ENCODE assay signal across 15 mouse cellular contexts in the genomic region with DNA sequence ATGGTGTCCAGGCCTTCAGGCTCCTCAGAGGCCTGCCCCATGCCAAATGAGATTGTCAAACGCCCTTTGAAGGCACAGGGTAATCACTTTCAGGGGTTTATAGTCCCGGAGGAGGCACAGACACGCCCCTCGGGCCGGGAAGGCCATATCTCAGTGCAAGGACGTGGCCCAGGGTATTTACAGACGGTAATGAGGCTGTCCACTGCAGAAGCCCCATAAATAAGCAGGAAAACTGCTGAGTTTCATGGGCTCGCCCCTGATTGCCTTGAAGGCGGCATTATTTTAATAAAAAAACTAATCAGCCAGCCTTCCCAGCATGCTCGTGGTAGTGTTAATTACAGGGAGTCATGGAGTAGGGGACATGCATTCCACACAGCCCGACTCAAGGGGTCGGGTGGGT. TPM values are rescaled to one million over a fixed set of nuclear protein-coding genes. Genes with fewer than 3 reads are reported as not detected.
"Had no signal": no experiment of that assay in that cellular context is flagged by ENCODE, and none has a peak within 500 bp of the region (broad histone marks: within the 10 kb centered on the region; RNA-seq: fewer than 3 reads in every experiment).

No protein-coding gene starts in this region.

- H3K9ac ChIP-seq: limb, embryonic 13.5 days; liver, embryonic 14.5 days; midbrain, embryonic 12.5 days had no signal

- H3K9me3 ChIP-seq: limb, embryonic 13.5 days; midbrain, embryonic 12.5 days had no signal

- H3K4me3 ChIP-seq: left cerebral cortex, adult 2 months; limb, embryonic 13.5 days; midbrain, embryonic 12.5 days; myocyte had no signal

- H3K27ac ChIP-seq: left cerebral cortex, adult 2 months; limb, embryonic 13.5 days; liver, embryonic 14.5 days; midbrain, embryonic 12.5 days had no signal

- ATAC-seq: intestine, postnatal 0 days had no signal

- DNase-seq: kidney, adult 8-10 months; kidney, postnatal 25 days; lung, adult 18-20 months; lung, postnatal 36 days; right cerebral cortex, adult 18-20 months; right cerebral cortex, postnatal 25 days; thymus, postnatal 36 days had no signal

- H3K4me2 ChIP-seq: limb, embryonic 13.5 days; midbrain, embryonic 12.5 days had no signal

- H3K36me3 ChIP-seq: limb, embryonic 13.5 days; midbrain, embryonic 12.5 days had no signal

RNA-seq across cellular contexts. Expression of a gene that starts 26.8 kb away (rescaled TPM):
- total RNA-seq: left cerebral cortex, adult 2 months; megakaryocyte progenitor cell, adult 5-6 weeks had no signal
- polyA plus RNA-seq: midbrain, embryonic 12.5 days had no signal

RNA-seq across cellular contexts. Expression of a gene that starts 54.1 kb away (rescaled TPM):
- total RNA-seq: liver, adult 2 months; megakaryocyte progenitor cell, adult 5-6 weeks had no signal
- polyA plus RNA-seq: liver, adult 2 months had no signal
